Mouse (Mus musculus) cerebellum, adult 2 months (tissue): ENCODE data around the gene Ctbp1.

Source experiments
- CTCF ChIP-seq: fragments of 200-500 bp; IDR thresholded peaks from 2 replicates; pipeline ENCODE4 v1.5.1; 2011; ENCODE audit warnings: low read depth, mild to moderate bottlenecking, control low read depth, low read length, moderate library complexity, borderline replicate concordance; ENCODE audit not compliant: insufficient read depth
- POLR2A ChIP-seq: fragments of 200-500 bp; IDR thresholded peaks from 2 replicates; pipeline ENCODE4 v1.6.1; 2011; ENCODE audit warnings: low read length, control low read depth, borderline replicate concordance; ENCODE audit not compliant: insufficient read depth

DNA sequence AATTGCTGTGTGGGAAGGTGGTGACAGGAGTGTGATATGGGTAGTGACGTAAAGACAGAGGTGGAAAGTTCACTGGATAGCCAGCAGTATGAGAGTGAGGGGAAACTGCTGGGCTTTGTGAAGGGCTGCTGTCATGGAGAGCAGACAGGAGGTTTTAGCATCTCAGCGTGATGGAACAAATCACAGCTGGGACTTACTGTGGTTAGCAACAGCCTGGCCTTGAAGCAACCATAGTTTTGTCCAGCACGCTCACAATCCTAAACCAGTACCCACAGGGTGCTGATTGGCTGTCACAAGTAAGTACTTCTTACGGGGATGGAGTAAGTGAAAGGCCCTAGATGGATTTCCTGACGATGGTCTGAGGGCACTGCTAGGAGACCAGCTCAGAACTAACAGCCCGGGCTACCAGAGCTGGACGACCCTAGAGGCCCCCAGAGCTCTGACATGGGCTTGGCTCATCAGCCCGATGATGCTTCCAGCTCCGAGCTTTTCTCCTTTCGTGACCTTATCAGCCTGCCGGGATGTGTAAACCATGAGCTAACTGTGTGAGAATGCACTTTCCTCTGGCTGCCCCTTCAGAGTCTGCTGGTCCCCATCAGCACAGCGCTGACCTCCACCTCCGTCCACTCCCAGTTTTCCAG is 40.3 kb downstream of the Ctbp1 start:
- TF ChIP-seq CTCF (no peak), POLR2A (no peak)
